Mouse (Mus musculus) MEL (cell line): ENCODE results near the gene Vps11.

ENCODE experiments used
- CTCF ChIP-seq, 3 experiments: IDR thresholded peaks in 2 of 3; conservative IDR thresholded peaks in 1 of 3; 2 replicates each; pipeline ENCODE4 v1.5.1; 2011 to 2012; ENCODE audit warnings: low read length in 3 of 3, low read depth in 2 of 3, mild to moderate bottlenecking in 2 of 3, improper control_type of control experiment in 1 of 3, inconsistent platforms in 1 of 3, mixed read lengths in 1 of 3, moderate library complexity in 1 of 3; ENCODE audit not compliant: control insufficient read depth in 1 of 3, insufficient read depth in 1 of 3, poor library complexity in 1 of 3, severe bottlenecking in 1 of 3
- GATA1 ChIP-seq: IDR thresholded peaks from 2 replicates; pipeline ENCODE4 v1.6.1; 2011; ENCODE audit warnings: low read depth, low read length, improper control_type of control experiment
- MAZ ChIP-seq: IDR thresholded peaks from 2 replicates; pipeline ENCODE4 v1.6.1; 2012; ENCODE audit warnings: low read depth, mild to moderate bottlenecking, inconsistent platforms, low read length, improper control_type of control experiment
- MXI1 ChIP-seq: IDR thresholded peaks from 2 replicates; pipeline ENCODE4 v1.6.1; 2011; ENCODE audit warnings: mild to moderate bottlenecking, low read depth, low read length, improper control_type of control experiment
- POLR2A ChIP-seq, 2 experiments: IDR thresholded peaks; 2 replicates each; pipeline ENCODE4 v1.6.1; 2011 to 2012; ENCODE audit warnings: low read length in 2 of 2, mild to moderate bottlenecking in 2 of 2, control low read depth in 1 of 2, improper control_type of control experiment in 1 of 2, low read depth in 1 of 2, moderate library complexity in 1 of 2; ENCODE audit not compliant: control insufficient read depth in 1 of 2, insufficient read depth in 1 of 2, poor library complexity in 1 of 2
- RAD21 ChIP-seq: IDR thresholded peaks from 2 replicates; pipeline ENCODE4 v1.6.1; 2011; ENCODE audit warnings: mild to moderate bottlenecking, low read depth, low read length, improper control_type of control experiment
- SIN3A ChIP-seq: IDR thresholded peaks from 2 replicates; pipeline ENCODE4 v1.6.1; 2012; ENCODE audit warnings: low read length, improper control_type of control experiment, inconsistent platforms
- ZMIZ1 ChIP-seq: IDR thresholded peaks from 2 replicates; pipeline ENCODE4 v1.6.1; 2012; ENCODE audit warnings: low read depth, mild to moderate bottlenecking, inconsistent platforms, low read length, improper control_type of control experiment, moderate library complexity
- ZNF384 ChIP-seq: IDR thresholded peaks from 2 replicates; pipeline ENCODE4 v1.6.1; 2012; ENCODE audit warnings: low read depth, mild to moderate bottlenecking, inconsistent platforms, low read length, improper control_type of control experiment

DNA sequence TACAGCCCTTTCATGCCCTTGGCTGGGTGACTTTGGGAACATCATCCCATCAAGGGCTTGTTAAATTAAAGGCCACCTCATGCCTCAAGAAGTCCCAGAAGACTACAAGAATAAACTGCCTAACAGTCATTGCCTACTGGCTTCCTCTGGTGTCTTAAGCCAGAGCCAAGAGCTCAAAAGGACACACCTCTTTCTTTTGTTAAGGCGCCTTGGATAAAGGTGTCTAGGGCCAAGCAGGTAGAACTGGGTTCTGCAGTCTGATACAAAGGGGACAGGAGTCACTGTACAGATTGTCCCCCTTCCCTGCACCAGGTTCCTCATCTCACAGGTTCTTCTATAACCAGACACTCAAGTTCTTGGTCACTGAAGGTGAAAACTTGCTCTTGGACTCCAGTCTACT, 18.9 kb downstream of the Vps11 start:
- TF ChIP-seq POLR2A (IDR thresholded peaks at IDR 0.05; ENCODE audit: control insufficient read depth in 1 of 2, insufficient read depth in 1 of 2, low read depth in 1 of 2, low read length in 2 of 2, poor library complexity in 1 of 2) (no peak), RAD21 (no peak), CTCF (IDR thresholded peaks at IDR 0.05 in 2 of 3, conservative IDR thresholded peaks at IDR 0.05 in 1 of 3; ENCODE audit: control insufficient read depth in 1 of 3, insufficient read depth in 1 of 3, low read depth in 2 of 3, low read length in 3 of 3, poor library complexity in 1 of 3, severe bottlenecking in 1 of 3) (no peak), SIN3A (no peak), ZMIZ1 (no peak), GATA1 (no peak), ZNF384 (no peak), MXI1 (no peak), MAZ (no peak)
